Mouse (Mus musculus) testis, adult 2 months (tissue): ENCODE data around the gene Zfp13. TPM values are rescaled to one million over a fixed set of nuclear protein-coding genes. Genes with fewer than 3 reads are reported as not detected.

Experiments used
- H3K27ac ChIP-seq: fragments of 200-500 bp; 2 replicates; pipeline ENCODE4 v1.5.1; 2012; ENCODE audit warnings: low read depth, low read length; ENCODE audit not compliant: control insufficient read depth, insufficient read depth
- H3K27me3 ChIP-seq: fragments of 200-500 bp; 2 replicates; pipeline ENCODE4 v1.6.1; 2012; ENCODE audit warnings: mild to moderate bottlenecking, low read length, moderate library complexity; ENCODE audit not compliant: control insufficient read depth, insufficient read depth
- H3K36me3 ChIP-seq: fragments of 200-500 bp; 2 replicates; pipeline ENCODE4 v1.6.1; 2012; ENCODE audit warnings: mild to moderate bottlenecking, low read length; ENCODE audit not compliant: control insufficient read depth, insufficient read depth
- H3K4me1 ChIP-seq: fragments of 200-500 bp; 2 replicates; pipeline ENCODE4 v1.6.1; 2012; ENCODE audit warnings: low read length; ENCODE audit not compliant: control insufficient read depth, insufficient read depth
- H3K4me3 ChIP-seq: fragments of 200-500 bp; 2 replicates; pipeline ENCODE4 v1.5.1; 2012; ENCODE audit warnings: low read depth, mild to moderate bottlenecking, low read length, moderate library complexity, mixed read lengths; ENCODE audit not compliant: control insufficient read depth
- CTCF ChIP-seq: fragments of 200-500 bp; IDR thresholded peaks from 2 replicates; pipeline ENCODE4 v1.5.1; 2012; ENCODE audit warnings: low read depth, mild to moderate bottlenecking, inconsistent platforms, low read length, moderate library complexity; ENCODE audit not compliant: control insufficient read depth, insufficient read depth, insufficient replicate concordance
- POLR2A ChIP-seq: fragments of 200-500 bp; IDR thresholded peaks from 2 replicates; pipeline ENCODE4 v1.6.1; 2012; ENCODE audit warnings: low read depth, mild to moderate bottlenecking, inconsistent platforms, low read length, moderate library complexity; ENCODE audit not compliant: control insufficient read depth
- polyA plus RNA-seq: library from polyadenylated mRNA; depleted of rRNA; stranded (reverse); fragments of >200 nt; gene quantifications from 2 replicates; pipeline ENCODE4 v1.2.3, GENCODE M21; 2012

Zfp13 gene
- polyA plus RNA-seq, 1 experiment, result 45.3 TPM

GRCm38 (mm10) chr17:23553634-23554120 is 45.6 kb downstream of the Zfp13 start:
- Histone ChIP-seq H3K27me3 (no peaks in the 10 kb centered on the region; the same call in 1 of the 2 replicates), H3K36me3 (no peaks in the 10 kb centered on the region), H3K4me3 (no peak overlapping the region), H3K4me1 (peaks cover 9% of the 10 kb centered on the region; the same call in 1 of the 2 replicates), H3K27ac (no peak overlapping the region)
- TF ChIP-seq CTCF (no peak), POLR2A (no peak)

GRCm38 (mm10) chr17:23552896-23553633 is 46.2 kb downstream of the Zfp13 start:
- Histone ChIP-seq H3K27me3 (no peaks in the 10 kb centered on the region; the same call in 1 of the 2 replicates), H3K27ac (no peak overlapping the region), H3K4me1 (peaks cover 9% of the 10 kb centered on the region; the same call in 1 of the 2 replicates), H3K36me3 (no peaks in the 10 kb centered on the region), H3K4me3 (no peak overlapping the region)
- TF ChIP-seq CTCF (no peak), POLR2A (no peak)

GRCm38 (mm10) chr17:23551963-23552362 is 47.3 kb downstream of the Zfp13 start:
- Histone ChIP-seq H3K4me3 (no peak overlapping the region), H3K27ac (no peak overlapping the region), H3K4me1 (peaks cover 13% of the 10 kb centered on the region), H3K27me3 (peaks cover 2% of the 10 kb centered on the region; the same call in 1 of the 2 replicates), H3K36me3 (no peaks in the 10 kb centered on the region)
- TF ChIP-seq POLR2A (no peak), CTCF (no peak)

- peaks cover 18% of the 10 kb centered on the region for H3K4me1 ChIP-seq
- H3K27ac ChIP-seq, result no peak overlapping the region
- H3K36me3 ChIP-seq, result no peaks in the 10 kb centered on the region
- no peak overlapping the region for H3K4me3 ChIP-seq
- H3K27me3 ChIP-seq, result peaks cover 6% of the 10 kb centered on the region; the same call in 1 of the 2 replicates
- TF ChIP-seq CTCF (no peak), POLR2A (no peak)
These were observed 47.9 kb downstream of the Zfp13 start for GRCm38 (mm10) chr17:23551416-23551815.

GRCm38 (mm10) chr17:23550856-23551255 is 48.4 kb downstream of the Zfp13 start:
- peaks cover 6% of the 10 kb centered on the region; the same call in 1 of the 2 replicates for H3K27me3 ChIP-seq
- peak overlapping the region; percentile 57 for H3K4me3 ChIP-seq
- H3K27ac ChIP-seq, result peak overlapping the region; percentile 10
- H3K36me3 ChIP-seq, result no peaks in the 10 kb centered on the region
- TF ChIP-seq CTCF (no peak), POLR2A (no peak)
- peaks cover 18% of the 10 kb centered on the region for H3K4me1 ChIP-seq

- Histone ChIP-seq H3K4me1 (peaks cover 18% of the 10 kb centered on the region), H3K27ac (peak overlapping the region; percentile 27; the same call in 1 of the 2 replicates), H3K4me3 (peak overlapping the region; percentile 57), H3K36me3 (no peaks in the 10 kb centered on the region), H3K27me3 (peaks cover 6% of the 10 kb centered on the region; the same call in 1 of the 2 replicates)
- TF ChIP-seq POLR2A, result no peak
- TF ChIP-seq CTCF, result no peak
These were observed 49.0 kb downstream of the Zfp13 start for GRCm38 (mm10) chr17:23550188-23550791.

GRCm38 (mm10) chr17:23549441-23549840 is 49.8 kb downstream of the Zfp13 start:
- TF ChIP-seq POLR2A, result no peak
- TF ChIP-seq CTCF, result no peak
- H3K36me3 ChIP-seq, result no peaks in the 10 kb centered on the region
- peaks cover 18% of the 10 kb centered on the region for H3K4me1 ChIP-seq
- no peak overlapping the region for H3K4me3 ChIP-seq
- peaks cover 6% of the 10 kb centered on the region; the same call in 1 of the 2 replicates for H3K27me3 ChIP-seq
- H3K27ac ChIP-seq, result no peak overlapping the region
